Comparison of ENCODE assay signal across 22 mouse cellular contexts in the genomic region with DNA sequence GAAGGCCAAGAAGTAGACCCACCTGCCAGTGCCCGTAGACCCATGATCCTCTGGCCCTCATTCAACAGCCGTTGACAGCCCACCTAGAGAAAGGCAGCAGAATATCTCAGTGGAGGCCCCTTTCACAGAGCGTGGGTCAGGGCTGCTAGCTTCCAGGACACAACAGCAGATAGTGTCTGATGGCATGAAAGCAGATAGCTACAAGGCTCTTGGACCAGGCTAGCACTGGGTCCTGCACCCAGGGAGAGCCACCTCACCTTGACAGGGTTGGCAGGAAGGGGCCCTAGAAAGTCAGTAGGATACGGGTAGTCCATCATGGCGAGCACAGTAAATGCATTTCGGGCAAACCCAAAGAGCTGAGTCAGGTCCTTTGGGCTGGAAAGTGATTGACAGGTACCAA. TPM values are rescaled to one million over a fixed set of nuclear protein-coding genes. Genes with fewer than 3 reads are reported as not detected.
DNase-seq lines count a peak whose midpoint lies in the region; ATAC-seq and TF ChIP-seq lines count a peak whose summit lies in the region.
"Had no signal": no experiment of that assay in that cellular context is flagged by ENCODE, and none has a peak within 500 bp of the region (broad histone marks: within the 10 kb centered on the region; RNA-seq: fewer than 3 reads in every experiment).

No protein-coding gene starts in this region.

- peak overlapping the region; percentile 56; the same call in 1 of the 2 replicates for H3K4me3 ChIP-seq in heart, embryonic 13.5 days
- H3K4me3 ChIP-seq in heart, embryonic 12.5 days = no peak overlapping the region
- peak overlapping the region; percentile 9; the same call in 1 of the 2 replicates for H3K4me3 ChIP-seq in midbrain, embryonic 10.5 days
- no peak overlapping the region for H3K4me3 ChIP-seq in midbrain, embryonic 11.5 days (ENCODE audit: low read depth, low read length)
- H3K4me3 ChIP-seq in ES-E14 (ENCODE audit: insufficient read depth in 1 of 2, low read depth in 1 of 2, low read length in 2 of 2, poor library complexity in 1 of 2, severe bottlenecking in 1 of 2) = no peak overlapping the region
- no peak overlapping the region for H3K4me3 ChIP-seq in intestine, postnatal 0 days (ENCODE audit: low read depth, low read length)
- H3K4me3 ChIP-seq: embryonic facial prominence, embryonic 12.5 days; forebrain, embryonic 13.5 days; forebrain, embryonic 15.5 days had no signal

- H3K36me3 ChIP-seq in heart, embryonic 13.5 days = peaks cover 45% of the 10 kb centered on the region
- H3K36me3 ChIP-seq in heart, embryonic 12.5 days = peaks cover 45% of the 10 kb centered on the region
- peaks cover 51% of the 10 kb centered on the region for H3K36me3 ChIP-seq in midbrain, embryonic 10.5 days
- peaks cover 16% of the 10 kb centered on the region for H3K36me3 ChIP-seq in midbrain, embryonic 11.5 days (ENCODE audit: control insufficient read depth, insufficient read depth, low read length)
- peaks cover 41% of the 10 kb centered on the region for H3K36me3 ChIP-seq in ES-E14 (ENCODE audit: control insufficient read depth, insufficient read depth, low read length, poor library complexity, severe bottlenecking)
- H3K36me3 ChIP-seq in intestine, postnatal 0 days (ENCODE audit: control insufficient read depth, insufficient read depth) = peaks cover 44% of the 10 kb centered on the region

- no peaks in the 10 kb centered on the region for H3K27me3 ChIP-seq in heart, embryonic 13.5 days (replicated peaks)
- no peaks in the 10 kb centered on the region for H3K27me3 ChIP-seq in heart, embryonic 12.5 days (replicated peaks)
- H3K27me3 ChIP-seq in midbrain, embryonic 10.5 days (ENCODE audit: low read depth, poor library complexity, severe bottlenecking) = no peaks in the 10 kb centered on the region
- H3K27me3 ChIP-seq in midbrain, embryonic 11.5 days (ENCODE audit: control insufficient read depth, insufficient read depth, low read length) = no peaks in the 10 kb centered on the region
- no peaks in the 10 kb centered on the region for H3K27me3 ChIP-seq in intestine, postnatal 0 days (replicated peaks; ENCODE audit: control insufficient read depth, insufficient read depth, low read length)
- H3K27me3 ChIP-seq: embryonic facial prominence, embryonic 12.5 days; forebrain, embryonic 13.5 days; forebrain, embryonic 15.5 days had no signal

- TF ChIP-seq CTCF in intestine, postnatal 0 days (IDR thresholded peaks at IDR 0.05; ENCODE audit: low read depth) = no peak

- no peak overlapping the region for H3K9ac ChIP-seq in heart, embryonic 13.5 days
- H3K9ac ChIP-seq in heart, embryonic 12.5 days = no peak overlapping the region
- H3K9ac ChIP-seq in midbrain, embryonic 11.5 days (ENCODE audit: low read length) = no peak overlapping the region
- no peak overlapping the region for H3K9ac ChIP-seq in ES-E14 (ENCODE audit: insufficient read depth, low read depth, low read length, poor library complexity, severe bottlenecking)
- H3K9ac ChIP-seq in intestine, postnatal 0 days (ENCODE audit: low read depth, low read length) = no peak overlapping the region
- H3K9ac ChIP-seq: embryonic facial prominence, embryonic 12.5 days; forebrain, embryonic 13.5 days; forebrain, embryonic 15.5 days; forebrain, postnatal 0 days had no signal

- no peak overlapping the region for H3K4me2 ChIP-seq in heart, embryonic 13.5 days
- H3K4me2 ChIP-seq in heart, embryonic 12.5 days = no peak overlapping the region
- no peak overlapping the region for H3K4me2 ChIP-seq in midbrain, embryonic 11.5 days
- 0 out of 2 replicates have a peak overlapping the region, but pooled peaks have one; percentile 84 for H3K4me2 ChIP-seq in intestine, postnatal 0 days (replicated peaks; ENCODE audit: low read depth)
- H3K4me2 ChIP-seq: embryonic facial prominence, embryonic 12.5 days; forebrain, embryonic 15.5 days had no signal

- H3K27ac ChIP-seq in heart, embryonic 13.5 days (replicated peaks) = no peak overlapping the region
- H3K27ac ChIP-seq in heart, embryonic 12.5 days (ENCODE audit: poor library complexity, severe bottlenecking) = no peak overlapping the region
- H3K27ac ChIP-seq in midbrain, embryonic 10.5 days (replicated peaks) = no peak overlapping the region
- no peak overlapping the region for H3K27ac ChIP-seq in midbrain, embryonic 11.5 days (ENCODE audit: low read depth, low read length)
- no peak overlapping the region for H3K27ac ChIP-seq in ES-E14 (ENCODE audit: insufficient read depth, low read depth, low read length, poor library complexity, severe bottlenecking)
- no peak overlapping the region for H3K27ac ChIP-seq in intestine, postnatal 0 days (ENCODE audit: low read depth, low read length)
- H3K27ac ChIP-seq: embryonic facial prominence, embryonic 10.5 days; embryonic facial prominence, embryonic 12.5 days; forebrain, embryonic 13.5 days; forebrain, embryonic 15.5 days had no signal

- DNase-seq in midbrain, embryonic 10.5 days (ENCODE audit: low spot score) = no peak
- no peak for DNase-seq in midbrain, embryonic 11.5 days (ENCODE audit: low spot score, missing footprints)
- DNase-seq in ES-E14 (ENCODE audit: low read depth, low spot score) = no peak
- DNase-seq in c-Kit-positive CD71-positive TER-119-positive erythroid progenitor cells, embryonic 14.5 days (ENCODE audit: low spot score) = no peak
- DNase-seq in cerebellum, adult 9-10 months = no peak
- DNase-seq: adrenal gland, adult 2 months; adrenal gland, postnatal 10 days; adrenal gland, postnatal 25 days; cerebellum, adult 11 months; cerebellum, adult 18-20 months; cerebellum, adult 8-10 months; cerebellum, postnatal 10 days; cerebellum, postnatal 25 days; forebrain, postnatal 0 days had no signal

- 77% methylated on average over 6 of the region's 6 CpGs for WGBS in heart, embryonic 13.5 days
- 81% methylated on average over 6 of the region's 6 CpGs for WGBS in heart, embryonic 12.5 days
- 89% methylated on average over 6 of the region's 6 CpGs for WGBS in midbrain, embryonic 10.5 days
- WGBS in midbrain, embryonic 11.5 days = 85% methylated on average over 6 of the region's 6 CpGs
- 85% methylated on average over 6 of the region's 6 CpGs for WGBS in intestine, postnatal 0 days

- ATAC-seq in heart, embryonic 13.5 days (ENCODE audit: extremely low read depth, insufficient number of reproducible peaks, low FRiP score, low TSS enrichment) = no peak
- ATAC-seq in heart, embryonic 12.5 days (ENCODE audit: insufficient number of reproducible peaks, low FRiP score) = no peak
- ATAC-seq in midbrain, embryonic 11.5 days (ENCODE audit: low FRiP score) = no peak
- ATAC-seq in intestine, postnatal 0 days = no peak
- ATAC-seq: forebrain, embryonic 13.5 days; forebrain, embryonic 15.5 days; forebrain, postnatal 0 days had no signal

- in situ Hi-C loops in ES-E14 (cut with MboI; ENCODE audit: low sequenced_read_pairs in 2 of 2, unreplicated experiment in 2 of 2) = no loop called here

- no peaks in the 10 kb centered on the region for H3K9me3 ChIP-seq in heart, embryonic 13.5 days
- no peaks in the 10 kb centered on the region for H3K9me3 ChIP-seq in heart, embryonic 12.5 days (replicated peaks)
- H3K9me3 ChIP-seq in midbrain, embryonic 10.5 days (replicated peaks) = no peaks in the 10 kb centered on the region
- no peaks in the 10 kb centered on the region for H3K9me3 ChIP-seq in midbrain, embryonic 11.5 days (ENCODE audit: control insufficient read depth, low read length)
- no peaks in the 10 kb centered on the region for H3K9me3 ChIP-seq in ES-E14 (ENCODE audit: control insufficient read depth, insufficient read depth, low read depth, low read length)
- no peaks in the 10 kb centered on the region for H3K9me3 ChIP-seq in intestine, postnatal 0 days (ENCODE audit: control insufficient read depth)
- H3K9me3 ChIP-seq: embryonic facial prominence, embryonic 10.5 days; embryonic facial prominence, embryonic 12.5 days; forebrain, embryonic 13.5 days; forebrain, embryonic 15.5 days had no signal

- H3K4me1 ChIP-seq in heart, embryonic 13.5 days = peaks cover 20% of the 10 kb centered on the region
- H3K4me1 ChIP-seq in heart, embryonic 12.5 days (replicated peaks) = peaks cover 14% of the 10 kb centered on the region
- peaks cover 28% of the 10 kb centered on the region for H3K4me1 ChIP-seq in midbrain, embryonic 10.5 days
- peaks cover 10% of the 10 kb centered on the region for H3K4me1 ChIP-seq in midbrain, embryonic 11.5 days (ENCODE audit: control insufficient read depth, insufficient read depth, low read length)
- peaks cover 0 to 6% of the 10 kb centered on the region in 2 experiments; a peak in 1 of 4 replicates for H3K4me1 ChIP-seq in ES-E14 (ENCODE audit: control insufficient read depth in 2 of 2, insufficient read depth in 2 of 2, low read length in 2 of 2, poor library complexity in 1 of 2)
- H3K4me1 ChIP-seq in intestine, postnatal 0 days (replicated peaks; ENCODE audit: control insufficient read depth, insufficient read depth, low read length) = peaks cover 6% of the 10 kb centered on the region; the same call in 1 of the 2 replicates

RNA-seq across cellular contexts. Expression of a gene that starts 1.9 kb away (rescaled TPM):
- polyA plus RNA-seq in heart, embryonic 13.5 days (2015; fragmentation: Nextera tagmentation; extraction: Ambion mirVana) = 13.6 and 14.4 TPM in 2 replicates
- polyA plus RNA-seq in heart, embryonic 12.5 days (2016; fragmentation: Nextera tagmentation; extraction: Ambion mirVana) = 11.3 TPM in 2 replicates
- polyA plus RNA-seq in midbrain, embryonic 10.5 days (2016; fragmentation: Nextera tagmentation; extraction: Ambion mirVana) = 16.2 and 20.2 TPM in 2 replicates
- 15.9 and 16.0 TPM in 2 replicates for polyA plus RNA-seq in midbrain, embryonic 11.5 days (2014; fragmentation: Nextera tagmentation; extraction: Ambion mirVana)
- 60.2 and 141 TPM in 2 replicates for total RNA-seq in ES-E14 (2012; rRNA removed)
- 120 and 129 TPM in 2 replicates for polyA plus RNA-seq in intestine, postnatal 0 days (2015; fragmentation: Nextera tagmentation; extraction: Ambion mirVana)

RNA-seq across cellular contexts. Expression of a gene that starts 11.3 kb away (rescaled TPM):
- polyA plus RNA-seq in heart, embryonic 13.5 days (2015; fragmentation: Nextera tagmentation; extraction: Ambion mirVana) = 14.9 and 17.0 TPM in 2 replicates
- 10.7 and 11.2 TPM in 2 replicates for polyA plus RNA-seq in heart, embryonic 12.5 days (2016; fragmentation: Nextera tagmentation; extraction: Ambion mirVana)
- polyA plus RNA-seq in midbrain, embryonic 10.5 days (2016; fragmentation: Nextera tagmentation; extraction: Ambion mirVana) = 6.0 and 8.4 TPM in 2 replicates
- polyA plus RNA-seq in midbrain, embryonic 11.5 days (2014; fragmentation: Nextera tagmentation; extraction: Ambion mirVana) = 3.4 and 6.7 TPM in 2 replicates
- total RNA-seq in ES-E14 (2012; rRNA removed) = 18.7 and 22.0 TPM in 2 replicates
- polyA plus RNA-seq in intestine, postnatal 0 days (2015; fragmentation: Nextera tagmentation; extraction: Ambion mirVana) = 668 and 708 TPM in 2 replicates

RNA-seq across cellular contexts. Expression of a gene that starts 17.9 kb away (rescaled TPM):
- polyA plus RNA-seq in heart, embryonic 13.5 days (2015; fragmentation: Nextera tagmentation; extraction: Ambion mirVana) = 16.5 and 18.1 TPM in 2 replicates
- polyA plus RNA-seq in heart, embryonic 12.5 days (2016; fragmentation: Nextera tagmentation; extraction: Ambion mirVana) = 18.5 and 20.0 TPM in 2 replicates
- 73.4 and 86.4 TPM in 2 replicates for polyA plus RNA-seq in midbrain, embryonic 10.5 days (2016; fragmentation: Nextera tagmentation; extraction: Ambion mirVana)
- 47.9 and 53.3 TPM in 2 replicates for polyA plus RNA-seq in midbrain, embryonic 11.5 days (2014; fragmentation: Nextera tagmentation; extraction: Ambion mirVana)
- 34.4 and 53.8 TPM in 2 replicates for total RNA-seq in ES-E14 (2012; rRNA removed)
- 112 and 129 TPM in 2 replicates for polyA plus RNA-seq in intestine, postnatal 0 days (2015; fragmentation: Nextera tagmentation; extraction: Ambion mirVana)

RNA-seq across cellular contexts. Expression of a gene that starts 22.1 kb away (rescaled TPM):
- polyA plus RNA-seq in heart, embryonic 13.5 days (2015; fragmentation: Nextera tagmentation; extraction: Ambion mirVana) = 28.4 and 31.3 TPM in 2 replicates
- 34.0 and 40.9 TPM in 2 replicates for polyA plus RNA-seq in heart, embryonic 12.5 days (2016; fragmentation: Nextera tagmentation; extraction: Ambion mirVana)
- polyA plus RNA-seq in midbrain, embryonic 10.5 days (2016; fragmentation: Nextera tagmentation; extraction: Ambion mirVana) = 55.6 and 62.8 TPM in 2 replicates
- polyA plus RNA-seq in midbrain, embryonic 11.5 days (2014; fragmentation: Nextera tagmentation; extraction: Ambion mirVana) = 87.2 and 88.1 TPM in 2 replicates
- 73.0 and 100 TPM in 2 replicates for total RNA-seq in ES-E14 (2012; rRNA removed)
- polyA plus RNA-seq in intestine, postnatal 0 days (2015; fragmentation: Nextera tagmentation; extraction: Ambion mirVana) = 44.7 and 50.2 TPM in 2 replicates

RNA-seq across cellular contexts. Expression of a gene that starts 35.2 kb away (rescaled TPM):
- polyA plus RNA-seq in heart, embryonic 13.5 days (2015; fragmentation: Nextera tagmentation; extraction: Ambion mirVana) = 0.09 and 0.16 TPM in 2 replicates
- polyA plus RNA-seq in heart, embryonic 12.5 days (2016; fragmentation: Nextera tagmentation; extraction: Ambion mirVana) = 0.44 TPM in 1 of 2 replicates, not detected in the other
- polyA plus RNA-seq in midbrain, embryonic 10.5 days (2016; fragmentation: Nextera tagmentation; extraction: Ambion mirVana) = 1.5 and 1.8 TPM in 2 replicates
- polyA plus RNA-seq in midbrain, embryonic 11.5 days (2014; fragmentation: Nextera tagmentation; extraction: Ambion mirVana) = 2.4 and 2.6 TPM in 2 replicates
- total RNA-seq in ES-E14 (2012; rRNA removed) = 2.5 and 8.3 TPM in 2 replicates
- polyA plus RNA-seq in intestine, postnatal 0 days (2015; fragmentation: Nextera tagmentation; extraction: Ambion mirVana) = 0.78 and 0.90 TPM in 2 replicates
- total RNA-seq: MEL had no signal

Comparison
In these comparisons a context has a peak if more than half of its experiments do, and no peak if none do; other contexts are left out.
1. H3K4me3 ChIP-seq: peak in heart, embryonic 13.5 days (single experiment) and midbrain, embryonic 10.5 days (single experiment); none in heart, embryonic 12.5 days (single experiment), midbrain, embryonic 11.5 days (single experiment), ES-E14 (0 of 2) and intestine, postnatal 0 days (single experiment).
2. RNA of a gene that starts 11.3 kb away (polyA plus RNA-seq): 668 to 708 TPM in intestine, postnatal 0 days; 14.9 to 17.0 TPM in heart, embryonic 13.5 days, 10.7 to 11.2 TPM in heart, embryonic 12.5 days, 6.0 to 8.4 TPM in midbrain, embryonic 10.5 days and 3.4 to 6.7 TPM in midbrain, embryonic 11.5 days; every median in the first group is over 10 times any median in the second.